Mouse (Mus musculus): ENCODE results near the gene Fance. TPM values are rescaled to one million over a fixed set of nuclear protein-coding genes. Genes with fewer than 3 reads are reported as not detected.

The Fance gene
- polyA plus RNA-seq, 1 experiment from 2014 or later: 20.2 TPM

DNA sequence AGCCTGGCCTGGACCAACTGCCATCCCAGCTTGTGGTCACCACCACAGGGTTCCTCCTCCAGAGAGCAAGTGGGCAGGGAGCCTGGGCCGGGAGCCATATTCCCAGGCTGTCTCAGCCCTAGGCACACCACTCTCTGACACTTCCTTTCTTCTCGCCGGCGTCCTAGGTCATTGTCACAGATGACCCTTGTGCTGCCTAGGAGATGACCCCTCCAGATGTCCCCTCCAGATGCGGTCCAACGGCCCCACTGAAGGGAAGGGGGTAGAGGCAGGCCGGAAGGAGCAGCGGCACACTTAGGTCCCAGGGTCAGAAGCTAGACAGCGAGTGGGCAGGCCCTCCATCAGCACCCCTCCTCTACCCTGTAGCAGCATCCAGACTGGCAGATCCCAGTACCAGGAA, 13.0 kb upstream of the Fance start:
- H3K9me3 ChIP-seq (ENCODE audit: control insufficient read depth, low read length): no peaks in the 10 kb centered on the region
- ATAC-seq: no peak
- H3K27ac ChIP-seq (ENCODE audit: low read length): no peak overlapping the region
- H3K27me3 ChIP-seq (replicated peaks; ENCODE audit: control insufficient read depth, insufficient read depth, low read length): no peaks in the 10 kb centered on the region
- H3K4me3 ChIP-seq (ENCODE audit: low read length): no peak overlapping the region
- H3K36me3 ChIP-seq (ENCODE audit: control insufficient read depth, insufficient read depth, low read length): 0 out of 2 replicates have a peak, but pooled peaks cover 4% of the 10 kb centered on the region
- peaks cover 10% of the 10 kb centered on the region for H3K4me1 ChIP-seq (ENCODE audit: control insufficient read depth, insufficient read depth, low read length)
- H3K9ac ChIP-seq (ENCODE audit: low read depth, low read length): 0 out of 2 replicates have a peak overlapping the region, but pooled peaks have one; percentile 8
- 45% methylated on average over 9 of the region's 9 CpGs for WGBS
- H3K4me2 ChIP-seq (ENCODE audit: low read depth, low read length): no peak overlapping the region

DNA sequence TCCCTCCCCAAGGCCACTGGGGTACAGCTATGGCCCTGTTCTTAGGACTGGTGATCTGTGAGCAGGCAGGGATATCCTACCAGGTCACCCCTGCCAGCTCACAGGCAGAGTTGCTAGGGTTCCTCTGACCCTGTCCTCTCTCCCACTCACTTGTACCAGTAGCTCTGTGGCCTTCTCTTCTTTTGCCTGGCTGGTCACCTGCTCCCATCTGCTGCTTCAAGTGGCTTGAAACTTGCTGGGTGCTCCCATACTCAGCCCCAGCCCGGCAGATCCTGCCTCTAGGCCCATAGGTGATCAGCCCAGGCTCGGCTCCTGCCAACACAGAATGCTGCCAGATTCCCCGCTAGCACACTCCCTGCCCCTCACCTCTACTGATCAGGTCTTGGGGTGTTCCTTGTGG, 12.5 kb upstream of the Fance start:
- no peak overlapping the region for H3K27ac ChIP-seq (ENCODE audit: low read length)
- H3K27me3 ChIP-seq (replicated peaks; ENCODE audit: control insufficient read depth, insufficient read depth, low read length): no peaks in the 10 kb centered on the region
- no peak overlapping the region for H3K4me3 ChIP-seq (ENCODE audit: low read length)
- peaks cover 10% of the 10 kb centered on the region for H3K4me1 ChIP-seq (ENCODE audit: control insufficient read depth, insufficient read depth, low read length)
- no peaks in the 10 kb centered on the region for H3K9me3 ChIP-seq (ENCODE audit: control insufficient read depth, low read length)
- WGBS: 60% methylated on average over 3 of the region's 3 CpGs
- H3K36me3 ChIP-seq (ENCODE audit: control insufficient read depth, insufficient read depth, low read length): 0 out of 2 replicates have a peak, but pooled peaks cover 4% of the 10 kb centered on the region
- no peak overlapping the region for H3K9ac ChIP-seq (ENCODE audit: low read depth, low read length)
- no peak for ATAC-seq
- H3K4me2 ChIP-seq (ENCODE audit: low read depth, low read length): no peak overlapping the region

DNA sequence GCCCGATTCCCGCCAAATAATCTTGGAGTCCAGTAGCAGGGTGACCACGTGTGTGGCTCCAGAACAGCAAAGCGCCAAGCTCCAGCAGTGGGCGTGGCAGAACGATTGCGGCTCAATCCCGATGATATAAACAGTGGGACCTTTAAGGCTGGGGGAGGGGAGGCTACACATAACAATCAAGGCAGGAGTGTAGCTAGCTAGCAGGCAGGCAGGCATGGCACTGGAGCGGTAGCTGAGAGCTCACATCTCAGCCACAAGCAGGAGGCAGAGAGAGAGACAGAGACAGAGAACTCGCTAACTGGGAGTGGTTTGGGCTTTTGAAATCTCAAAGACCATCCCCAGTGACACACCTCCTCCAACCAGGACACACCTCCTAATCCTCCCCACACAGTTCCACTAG, 8.1 kb upstream of the Fance start:
- H3K4me1 ChIP-seq (ENCODE audit: control insufficient read depth, insufficient read depth, low read length): peaks cover 8% of the 10 kb centered on the region
- no peak overlapping the region for H3K9ac ChIP-seq (ENCODE audit: low read depth, low read length)
- no peaks in the 10 kb centered on the region for H3K27me3 ChIP-seq (replicated peaks; ENCODE audit: control insufficient read depth, insufficient read depth, low read length)
- no peaks in the 10 kb centered on the region for H3K9me3 ChIP-seq (ENCODE audit: control insufficient read depth, low read length)
- ATAC-seq: no peak
- 36% methylated on average over 10 of the region's 10 CpGs for WGBS
- no peaks in the 10 kb centered on the region for H3K36me3 ChIP-seq (ENCODE audit: control insufficient read depth, insufficient read depth, low read length)
- no peak overlapping the region for H3K27ac ChIP-seq (ENCODE audit: low read length)
- no peak overlapping the region for H3K4me2 ChIP-seq (ENCODE audit: low read depth, low read length)
- no peak overlapping the region for H3K4me3 ChIP-seq (ENCODE audit: low read length)

DNA sequence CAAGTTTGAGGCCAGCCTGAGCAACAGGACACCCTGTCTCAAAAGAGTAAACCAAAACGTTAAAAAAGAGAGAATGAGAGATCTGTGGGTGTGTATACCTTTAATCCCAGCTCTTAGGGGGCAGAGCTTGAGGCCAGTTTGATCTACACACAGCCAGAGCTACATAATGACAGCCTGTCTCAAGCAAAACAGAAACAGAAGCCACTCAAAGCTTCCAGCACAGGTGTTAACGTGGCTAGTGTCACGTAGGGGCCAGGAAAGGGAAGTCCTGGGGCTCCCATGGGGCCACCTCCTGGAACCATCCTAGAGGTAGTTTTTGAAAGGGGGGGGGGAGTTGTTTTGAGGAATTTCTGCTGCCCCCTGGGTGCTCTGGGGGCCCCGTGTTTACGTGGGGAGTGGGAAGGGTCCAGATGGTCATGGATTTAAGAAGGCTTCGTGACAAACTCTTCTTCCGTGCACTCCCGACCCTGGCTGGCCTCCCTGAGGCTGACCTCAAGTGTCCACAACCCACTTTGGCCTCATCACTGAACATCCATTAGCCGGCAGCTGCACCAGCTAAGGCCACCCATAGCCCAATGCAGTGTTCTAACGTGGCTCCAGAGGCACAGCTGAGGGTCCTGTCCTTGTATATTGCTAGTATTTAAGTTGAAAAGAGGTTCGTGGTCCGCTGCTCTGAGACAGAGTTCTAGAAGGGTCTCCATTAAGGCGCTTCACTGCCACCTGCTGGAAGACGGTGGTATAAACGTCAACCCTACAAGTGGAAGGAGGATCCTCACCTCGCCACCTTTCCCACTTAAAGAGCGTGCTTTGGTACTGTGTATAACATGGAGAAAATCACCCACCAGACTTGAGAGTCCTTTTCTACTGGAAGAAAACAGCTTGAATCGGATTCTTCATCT, 4.8 kb upstream of the Fance start:
- Histone ChIP-seq H3K9me3 (ENCODE audit: control insufficient read depth, low read length) (no peaks in the 10 kb centered on the region), H3K27ac (ENCODE audit: low read length) (no peak overlapping the region), H3K4me3 (ENCODE audit: low read length) (0 out of 2 replicates have a peak overlapping the region, but pooled peaks have one; percentile 11), H3K27me3 (replicated peaks; ENCODE audit: control insufficient read depth, insufficient read depth, low read length) (no peaks in the 10 kb centered on the region), H3K9ac (ENCODE audit: low read depth, low read length) (peak overlapping the region; percentile 55; the same call in 1 of the 2 replicates), H3K36me3 (ENCODE audit: control insufficient read depth, insufficient read depth, low read length) (no peaks in the 10 kb centered on the region), H3K4me2 (ENCODE audit: low read depth, low read length) (peak overlapping the region; percentile 47; the same call in 1 of the 2 replicates), H3K4me1 (ENCODE audit: control insufficient read depth, insufficient read depth, low read length) (peaks cover 9% of the 10 kb centered on the region)
- 14% methylated on average over 18 of the region's 18 CpGs for WGBS
- ATAC-seq: no peak

DNA sequence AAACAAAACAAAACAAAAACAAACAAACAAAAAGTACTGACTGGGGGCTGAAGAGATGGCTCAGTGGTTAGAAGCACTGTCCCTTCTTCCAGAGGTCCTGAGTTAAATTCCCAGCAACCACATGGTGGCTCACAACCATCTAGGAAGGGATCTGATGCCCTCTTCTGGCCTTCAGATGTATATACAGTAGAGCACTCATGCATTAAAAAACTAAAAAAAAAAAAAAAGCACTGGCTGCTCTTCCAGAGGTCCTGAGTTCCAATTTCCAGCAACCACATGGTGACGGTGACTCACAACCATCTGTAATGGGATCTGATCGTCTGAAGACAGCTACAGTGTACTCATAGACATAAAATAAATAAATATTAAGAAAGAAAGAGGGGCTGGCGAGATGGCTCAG, 2.5 kb upstream of the Fance start:
- Histone ChIP-seq H3K4me2 (ENCODE audit: low read depth, low read length) (no peak overlapping the region), H3K27ac (ENCODE audit: low read length) (no peak overlapping the region), H3K36me3 (ENCODE audit: control insufficient read depth, insufficient read depth, low read length) (no peaks in the 10 kb centered on the region), H3K4me1 (ENCODE audit: control insufficient read depth, insufficient read depth, low read length) (peaks cover 24% of the 10 kb centered on the region), H3K27me3 (replicated peaks; ENCODE audit: control insufficient read depth, insufficient read depth, low read length) (no peaks in the 10 kb centered on the region), H3K9me3 (ENCODE audit: control insufficient read depth, low read length) (no peaks in the 10 kb centered on the region), H3K9ac (ENCODE audit: low read depth, low read length) (no peak overlapping the region), H3K4me3 (ENCODE audit: low read length) (no peak overlapping the region)
- WGBS: 73% methylated on average over 3 of the region's 3 CpGs
- ATAC-seq: no peak

DNA sequence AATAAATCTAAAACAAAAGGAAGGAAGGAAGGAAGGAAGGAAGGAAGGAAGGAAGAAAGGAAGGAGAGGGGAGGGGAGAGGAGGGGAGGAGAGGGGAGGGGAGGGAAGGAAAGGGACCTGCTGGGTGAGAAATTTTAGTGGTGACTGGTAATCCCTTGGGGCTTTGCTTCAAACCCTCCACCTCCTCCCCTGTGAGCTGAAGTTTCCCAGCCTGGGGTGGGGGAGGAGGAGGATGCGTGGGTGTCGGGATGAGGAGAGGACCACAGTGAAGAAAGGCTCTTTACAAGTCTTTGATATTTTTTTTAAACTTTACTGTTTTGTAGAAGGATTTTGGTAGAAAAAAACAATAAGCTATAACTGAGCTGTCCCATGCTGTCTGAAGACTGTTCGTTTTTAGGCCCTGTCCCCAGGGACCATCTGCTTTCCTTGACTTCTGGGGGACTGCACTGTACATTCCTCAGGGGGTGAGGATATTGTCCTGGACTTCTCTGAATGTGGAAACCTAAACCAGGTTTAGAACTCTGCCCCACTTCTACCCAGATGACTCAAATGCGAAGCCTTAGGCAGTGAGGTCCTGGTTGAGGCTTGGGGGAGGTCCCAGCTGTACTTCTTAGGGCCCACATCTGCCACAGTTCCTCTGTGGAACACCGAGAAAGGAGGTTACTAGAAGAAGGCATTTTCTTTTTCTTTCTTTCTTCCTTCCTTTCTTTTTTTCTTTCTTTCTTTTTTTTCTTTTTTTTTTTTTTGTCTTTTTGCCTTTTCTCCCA, 1.8 kb upstream of the Fance start:
- H3K4me2 ChIP-seq (ENCODE audit: low read depth, low read length): no peak overlapping the region
- H3K27ac ChIP-seq (ENCODE audit: low read length): no peak overlapping the region
- ATAC-seq: no peak
- no peaks in the 10 kb centered on the region for H3K9me3 ChIP-seq (ENCODE audit: control insufficient read depth, low read length)
- H3K4me3 ChIP-seq (ENCODE audit: low read length): no peak overlapping the region
- H3K9ac ChIP-seq (ENCODE audit: low read depth, low read length): no peak overlapping the region
- 83% methylated on average over 5 of the region's 5 CpGs for WGBS
- H3K27me3 ChIP-seq (replicated peaks; ENCODE audit: control insufficient read depth, insufficient read depth, low read length): no peaks in the 10 kb centered on the region
- no peaks in the 10 kb centered on the region for H3K36me3 ChIP-seq (ENCODE audit: control insufficient read depth, insufficient read depth, low read length)
- peaks cover 24% of the 10 kb centered on the region for H3K4me1 ChIP-seq (ENCODE audit: control insufficient read depth, insufficient read depth, low read length)

DNA sequence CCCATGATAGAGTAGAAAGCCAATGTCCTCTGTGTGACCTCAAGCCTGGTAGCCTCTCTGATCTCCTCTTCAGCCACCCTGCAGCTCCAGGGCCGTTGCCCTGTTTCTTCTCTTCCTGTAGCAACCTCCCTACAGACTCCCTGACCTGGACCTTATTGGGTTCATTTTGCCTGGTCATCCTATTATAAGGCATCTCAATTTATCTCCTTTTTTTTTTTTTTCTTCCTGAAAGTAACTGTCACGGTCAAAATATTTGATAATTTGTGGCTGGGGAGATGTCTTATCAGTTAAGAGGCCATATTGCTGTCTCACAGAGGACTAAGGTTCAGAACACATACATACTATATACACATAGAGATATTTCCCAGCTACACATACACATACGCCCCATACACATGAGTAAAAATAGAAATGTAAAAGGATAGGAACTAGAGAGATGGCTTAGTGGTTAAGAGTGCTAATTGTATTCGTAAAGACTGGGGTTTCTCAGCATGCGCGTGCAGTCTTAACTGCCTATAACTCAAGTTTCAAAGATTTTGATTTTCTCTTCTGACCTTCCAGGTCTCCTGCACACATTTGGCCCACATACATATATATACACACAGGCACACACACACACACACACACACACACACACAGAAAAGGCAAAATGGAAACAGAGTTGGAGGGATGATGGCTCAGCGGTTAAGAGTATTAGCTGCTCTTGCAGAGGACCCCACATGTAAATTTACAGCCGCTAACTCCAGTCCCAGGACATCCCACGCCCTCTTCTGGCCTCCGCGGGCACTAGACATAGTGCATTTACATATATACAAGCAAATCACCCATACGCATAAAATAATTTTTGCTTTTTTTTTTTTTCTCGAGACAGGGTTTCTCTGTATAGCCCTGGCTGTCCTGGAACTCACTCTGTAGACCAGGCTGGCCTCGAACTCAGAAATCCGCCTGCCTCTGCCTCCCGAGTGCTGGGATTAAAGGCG, 797 bp upstream of the Fance start:
- Histone ChIP-seq H3K36me3 (ENCODE audit: control insufficient read depth, insufficient read depth, low read length) (no peaks in the 10 kb centered on the region), H3K27me3 (replicated peaks; ENCODE audit: control insufficient read depth, insufficient read depth, low read length) (no peaks in the 10 kb centered on the region), H3K4me1 (ENCODE audit: control insufficient read depth, insufficient read depth, low read length) (peaks cover 24% of the 10 kb centered on the region), H3K27ac (ENCODE audit: low read length) (peak overlapping the region; percentile 66), H3K9me3 (ENCODE audit: control insufficient read depth, low read length) (no peaks in the 10 kb centered on the region), H3K9ac (ENCODE audit: low read depth, low read length) (peak overlapping the region; percentile 27; the same call in 1 of the 2 replicates), H3K4me2 (ENCODE audit: low read depth, low read length) (peak overlapping the region; percentile 49), H3K4me3 (ENCODE audit: low read length) (peak overlapping the region; percentile 91)
- WGBS: 23% methylated on average over 16 of the region's 17 CpGs
- peak; percentile 13 for ATAC-seq

DNA sequence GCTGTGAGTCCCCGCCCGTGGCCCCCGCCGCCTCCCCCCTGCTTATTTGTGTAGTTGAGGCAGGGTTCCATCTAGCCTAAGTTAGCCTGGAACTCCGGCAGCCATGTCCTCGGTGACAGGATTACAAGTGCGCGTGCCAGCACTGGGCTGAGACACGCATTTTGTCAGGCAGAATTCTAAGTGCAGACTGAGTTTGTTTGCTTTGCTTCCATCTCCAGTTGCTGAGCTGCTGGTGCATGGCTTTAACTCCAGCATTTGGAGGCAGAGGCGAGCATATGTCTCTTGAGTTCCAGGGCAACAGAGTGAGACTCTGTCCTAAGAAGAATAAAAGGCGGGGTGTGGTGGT, 534 bp downstream of the Fance start:
- peak overlapping the region; percentile 91 for H3K4me3 ChIP-seq (ENCODE audit: low read length)
- H3K4me2 ChIP-seq (ENCODE audit: low read depth, low read length): peak overlapping the region; percentile 91
- 2% methylated on average over 11 of the region's 11 CpGs for WGBS
- no peaks in the 10 kb centered on the region for H3K9me3 ChIP-seq (ENCODE audit: control insufficient read depth, low read length)
- H3K36me3 ChIP-seq (ENCODE audit: control insufficient read depth, insufficient read depth, low read length): peaks cover 4% of the 10 kb centered on the region; the same call in 1 of the 2 replicates
- H3K27me3 ChIP-seq (replicated peaks; ENCODE audit: control insufficient read depth, insufficient read depth, low read length): no peaks in the 10 kb centered on the region
- H3K27ac ChIP-seq (ENCODE audit: low read length): peak overlapping the region; percentile 96
- peak; percentile 16; the same call in 1 of the 2 replicates for ATAC-seq
- peaks cover 18% of the 10 kb centered on the region for H3K4me1 ChIP-seq (ENCODE audit: control insufficient read depth, insufficient read depth, low read length)
- H3K9ac ChIP-seq (ENCODE audit: low read depth, low read length): peak overlapping the region; percentile 93
